Mouse (Mus musculus): Measurements from ENCODE around the gene D5Ertd577e.
"Not testable (repeated sequence)": the region's sequence is repeated elsewhere in the genome, so short reads cannot be mapped to it uniquely, and the experiment has no call there.

The D5Ertd577e gene

DNA sequence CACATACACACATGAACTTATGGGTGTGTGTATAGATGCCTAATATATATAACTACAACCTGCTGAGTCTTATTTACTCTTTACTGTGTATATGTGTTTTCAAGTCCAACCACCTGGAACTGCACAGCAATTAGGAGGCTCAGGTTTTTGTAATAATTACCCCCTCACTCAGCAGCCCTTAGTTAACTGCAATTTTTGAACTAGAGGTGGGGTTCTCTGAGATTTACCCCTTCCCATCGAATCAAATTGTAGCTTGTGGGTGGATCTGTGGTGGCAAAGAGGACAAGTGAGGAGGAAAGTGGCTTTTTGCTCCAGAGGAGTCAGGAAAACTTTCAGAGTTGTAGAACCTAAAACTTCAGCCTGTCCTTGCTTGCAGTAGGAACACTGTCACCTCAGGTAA lies at the start of gene D5Ertd577e:
Gene D5Ertd577e (plus strand): TSS at position 301 of the 400 bp plus-strand sequence.
- DNase-seq (ENCODE audit: low spot score in 2 of 2), result not testable (repeated sequence)

DNA sequence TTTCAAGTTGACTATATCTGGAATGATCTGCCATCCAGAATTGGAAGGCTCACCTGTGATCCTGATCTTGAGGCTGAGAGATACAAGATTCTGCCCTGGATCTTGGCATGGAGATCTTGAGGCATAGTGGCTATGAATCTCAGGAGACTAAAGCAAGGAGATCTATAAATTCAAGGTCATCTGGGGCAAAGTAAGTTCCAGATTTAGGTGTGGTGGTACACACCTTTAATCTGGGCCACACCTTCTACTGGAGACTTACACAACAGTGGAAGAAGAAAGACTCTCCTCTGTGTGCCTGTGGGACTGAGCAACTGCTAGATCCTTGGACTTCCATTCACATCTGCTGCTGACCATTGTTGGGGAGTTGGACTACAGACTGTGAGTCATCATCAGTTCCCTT lies 53.9 kb downstream of the D5Ertd577e start, which contains the start of gene Gm3286:
Gene Gm3286 (plus strand): TSS at position 301 of the 400 bp plus-strand sequence.
- DNase-seq (ENCODE audit: low spot score in 2 of 2), result not testable (repeated sequence)

Data from frontal cortex, postnatal 14 days (tissue).